Mouse (Mus musculus) cerebellum, postnatal 4 days (tissue): ENCODE measurements around the gene Nos1ap.

Experiments used
- DNase-seq, 2 experiments: peaks; one replicate each; pipeline ENCODE4 v3.0.0; 2022; ENCODE audit warnings: low spot score in 2 of 2, mixed read lengths in 1 of 2

Nos1ap gene

DNA sequence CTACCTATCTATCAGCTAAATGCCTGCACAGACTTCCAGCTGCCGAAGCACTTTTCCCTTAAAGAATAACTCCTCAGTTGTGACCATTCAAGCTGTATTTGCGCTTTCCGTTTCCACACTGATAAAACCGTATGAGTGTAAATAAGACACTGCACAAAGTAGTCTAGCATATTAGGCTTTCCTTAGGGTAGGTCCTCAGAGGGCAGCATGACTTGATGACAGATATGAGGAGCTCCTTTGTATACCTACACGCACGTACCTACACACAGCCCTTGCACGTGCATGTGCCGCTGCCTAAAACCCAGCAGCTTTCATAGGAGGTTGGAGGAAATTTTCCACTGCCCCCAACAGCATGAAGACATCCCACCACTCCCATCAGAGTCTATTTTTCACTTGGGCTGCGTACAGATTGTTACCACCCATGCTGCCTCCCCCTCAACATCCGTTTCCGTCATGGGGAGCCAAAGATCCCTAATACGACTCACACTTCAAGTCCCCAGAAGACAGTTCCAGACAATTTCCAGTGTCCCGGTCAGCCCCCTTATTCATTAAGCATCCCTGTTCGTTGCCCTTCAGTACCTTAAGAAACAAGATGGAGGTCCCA, 41.4 kb downstream of the Nos1ap start:
- DNase-seq: no peak

DNA sequence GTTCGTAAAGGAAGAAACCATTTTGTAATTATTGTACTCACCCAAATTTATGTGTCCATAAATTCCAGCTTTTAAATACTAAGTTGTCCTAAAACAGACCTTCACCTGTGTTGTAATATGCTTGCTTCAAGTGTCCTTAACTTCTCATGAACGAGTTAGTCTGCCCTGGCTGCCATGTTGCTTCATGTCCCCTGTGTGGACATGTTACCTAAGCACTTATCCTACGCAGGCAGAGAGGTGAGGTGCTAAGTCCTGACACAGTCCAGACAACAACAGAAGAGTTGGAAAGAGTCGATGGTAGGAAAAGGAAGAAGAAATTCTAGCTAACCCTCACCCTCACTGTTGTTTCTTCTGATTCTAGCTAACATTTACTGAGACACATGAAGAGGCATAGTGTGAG, 43.4 kb downstream of the Nos1ap start:
- DNase-seq: no peak

DNA sequence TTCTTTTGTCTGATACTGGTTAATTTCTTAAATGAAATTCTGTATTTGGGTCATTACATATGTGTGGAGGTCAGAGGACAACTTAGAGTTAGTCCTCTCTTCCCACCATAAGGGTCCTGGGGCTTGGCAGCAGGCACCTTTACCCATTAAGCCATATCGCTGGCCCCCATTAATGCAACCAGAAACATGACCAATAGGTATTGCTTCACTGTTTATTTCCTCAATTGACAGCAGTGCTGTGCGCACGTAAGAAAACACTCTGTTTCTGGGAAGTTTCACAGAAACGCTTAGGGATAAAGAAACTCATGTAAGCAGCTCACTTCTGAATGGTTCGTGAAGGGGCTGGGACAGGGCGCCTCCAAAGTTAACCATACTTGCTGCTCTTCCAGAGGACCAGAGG, 44.4 kb downstream of the Nos1ap start:
- no peak for DNase-seq

DNA sequence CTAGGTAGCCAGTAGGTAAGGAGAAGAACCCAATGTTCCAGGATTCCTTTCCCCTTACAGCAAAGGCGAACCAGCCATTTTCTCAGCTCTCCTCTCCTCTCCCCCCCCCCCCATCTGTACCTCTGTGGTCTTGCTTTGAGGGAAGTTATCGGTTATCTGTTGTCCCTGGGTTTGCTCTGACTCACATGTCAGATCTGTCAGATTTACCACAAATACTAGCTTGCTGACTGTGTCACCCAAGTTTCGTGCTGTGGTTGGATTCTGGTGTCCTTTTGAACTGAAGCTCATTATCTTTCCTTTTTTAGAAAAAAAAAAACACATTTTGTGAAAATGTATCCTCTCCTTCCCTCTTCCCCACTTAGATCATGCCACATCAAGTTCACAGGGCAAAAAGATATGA, 50.2 kb downstream of the Nos1ap start:
- no peak for DNase-seq

DNA sequence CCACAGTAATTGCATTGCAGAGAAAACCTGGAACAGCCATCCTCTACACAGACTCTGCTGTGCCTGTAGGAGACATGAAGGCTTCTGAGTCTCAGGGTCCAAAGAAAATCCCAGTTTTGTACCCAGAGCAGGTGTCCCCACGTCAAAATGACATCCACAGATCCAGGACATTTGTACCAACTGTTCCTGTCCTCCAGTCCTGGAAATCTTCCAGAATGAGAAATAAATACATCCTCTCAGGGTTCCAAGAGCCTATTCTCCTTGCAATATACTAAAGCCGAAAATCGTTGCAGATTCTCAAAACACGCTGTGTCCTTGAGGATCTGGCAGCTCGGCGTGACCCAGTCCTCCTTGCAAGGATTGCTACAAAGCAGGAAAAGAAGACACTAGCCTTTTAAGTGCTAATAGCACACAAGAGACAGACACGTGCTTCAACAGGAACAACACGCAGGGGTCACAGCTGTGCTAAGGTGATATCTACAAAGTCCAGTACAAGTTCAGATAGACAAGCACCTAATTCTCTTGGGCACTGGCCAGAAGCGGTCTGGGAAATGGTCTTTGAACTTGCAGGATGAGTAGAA, 51.1 kb downstream of the Nos1ap start:
- no peak for DNase-seq

DNA sequence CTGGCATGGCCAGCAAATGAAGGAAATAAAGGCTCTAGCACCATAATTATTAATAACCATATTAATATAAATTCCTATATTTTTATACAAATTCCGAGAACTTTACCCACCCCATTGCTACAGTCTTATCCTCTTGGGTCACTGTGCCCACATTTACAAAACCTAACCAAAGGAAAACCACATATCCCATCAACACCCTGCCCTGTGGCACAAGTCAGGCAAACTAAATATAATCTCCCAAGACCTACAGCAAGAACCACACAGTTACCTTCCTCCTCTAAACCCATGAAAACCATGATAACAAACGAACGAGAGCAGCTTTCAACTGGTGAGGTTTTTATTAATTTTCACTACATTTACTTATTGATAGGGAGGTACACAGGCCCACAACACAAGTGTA, 53.3 kb downstream of the Nos1ap start:
- no peak for DNase-seq

DNA sequence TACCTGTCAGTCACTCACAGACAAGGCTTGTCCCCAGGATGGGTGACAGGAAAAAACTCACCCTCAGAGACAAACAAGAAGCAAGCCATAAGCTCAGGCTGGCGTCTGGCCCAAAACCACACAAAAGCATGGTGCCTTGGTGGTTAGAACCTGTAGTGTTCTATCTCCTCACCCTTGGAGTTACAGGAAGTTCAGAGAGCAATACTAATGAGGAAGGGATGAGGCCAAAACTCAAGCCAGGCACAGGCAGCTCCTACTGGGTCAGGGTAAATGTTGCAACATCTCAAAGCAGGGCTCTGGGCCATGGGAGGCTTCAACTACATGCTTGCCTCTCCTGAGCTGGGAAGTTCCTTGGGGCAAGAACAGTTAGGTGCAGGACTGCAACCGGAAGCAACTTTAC, 54.4 kb downstream of the Nos1ap start:
- no peak for DNase-seq

DNA sequence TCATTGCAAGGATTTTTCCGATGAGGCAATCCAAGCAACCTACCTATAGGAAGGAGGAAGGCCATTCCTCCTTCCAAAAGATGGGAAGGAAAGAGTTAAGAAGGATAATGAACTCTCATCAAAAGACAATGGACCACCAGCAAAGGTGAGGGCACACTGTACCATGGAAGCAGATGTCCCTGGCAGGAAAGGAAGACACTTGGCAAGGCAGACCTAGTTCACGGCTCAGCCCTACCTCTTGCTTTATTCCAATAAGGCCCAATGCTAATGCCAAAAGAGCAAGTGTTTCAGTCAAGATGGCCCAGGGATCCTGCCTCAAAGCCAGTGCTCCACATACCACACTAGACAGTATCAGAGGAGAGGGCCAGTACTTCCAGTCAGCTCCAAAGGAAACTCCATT, 58.4 kb downstream of the Nos1ap start:
- DNase-seq: no peak

DNA sequence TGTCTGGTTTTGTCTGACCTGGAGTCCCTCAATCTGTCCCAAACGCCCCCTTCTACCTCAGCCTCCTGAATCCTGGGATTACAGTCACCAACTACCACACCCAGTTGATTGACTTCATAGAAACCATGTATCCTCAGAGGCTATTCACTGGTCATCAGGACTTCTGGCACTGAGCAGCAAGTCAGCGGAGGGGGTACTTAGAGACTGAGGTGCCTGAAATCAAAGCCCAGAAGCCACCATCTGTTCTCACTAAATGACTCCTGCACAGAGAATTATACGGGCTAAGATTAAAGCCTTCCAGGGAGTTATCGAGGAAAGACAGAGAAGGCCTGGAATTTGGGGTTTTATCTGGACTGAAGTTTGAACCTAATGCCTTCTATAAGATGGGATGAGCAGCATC, 59.2 kb downstream of the Nos1ap start:
- no peak for DNase-seq

DNA sequence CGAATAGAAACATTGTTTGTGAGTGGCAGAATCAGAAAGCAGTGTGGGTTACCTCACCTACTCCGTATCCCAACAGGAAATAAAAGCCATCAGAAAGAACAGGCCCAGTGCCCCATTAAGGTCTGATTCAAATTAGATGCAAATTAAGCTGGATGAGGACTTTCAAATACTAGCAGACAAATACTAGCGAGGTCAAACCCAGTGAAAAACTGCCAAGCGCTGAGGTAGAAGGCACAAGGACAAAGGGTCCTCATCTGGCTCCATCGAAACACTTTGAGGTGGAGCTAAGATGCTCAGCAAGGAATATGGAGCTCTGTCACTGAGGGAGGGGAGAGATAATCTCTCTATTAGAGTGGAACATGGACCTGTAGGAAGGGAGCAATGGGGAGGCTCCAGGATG, 66.8 kb downstream of the Nos1ap start:
- no peak for DNase-seq

DNA sequence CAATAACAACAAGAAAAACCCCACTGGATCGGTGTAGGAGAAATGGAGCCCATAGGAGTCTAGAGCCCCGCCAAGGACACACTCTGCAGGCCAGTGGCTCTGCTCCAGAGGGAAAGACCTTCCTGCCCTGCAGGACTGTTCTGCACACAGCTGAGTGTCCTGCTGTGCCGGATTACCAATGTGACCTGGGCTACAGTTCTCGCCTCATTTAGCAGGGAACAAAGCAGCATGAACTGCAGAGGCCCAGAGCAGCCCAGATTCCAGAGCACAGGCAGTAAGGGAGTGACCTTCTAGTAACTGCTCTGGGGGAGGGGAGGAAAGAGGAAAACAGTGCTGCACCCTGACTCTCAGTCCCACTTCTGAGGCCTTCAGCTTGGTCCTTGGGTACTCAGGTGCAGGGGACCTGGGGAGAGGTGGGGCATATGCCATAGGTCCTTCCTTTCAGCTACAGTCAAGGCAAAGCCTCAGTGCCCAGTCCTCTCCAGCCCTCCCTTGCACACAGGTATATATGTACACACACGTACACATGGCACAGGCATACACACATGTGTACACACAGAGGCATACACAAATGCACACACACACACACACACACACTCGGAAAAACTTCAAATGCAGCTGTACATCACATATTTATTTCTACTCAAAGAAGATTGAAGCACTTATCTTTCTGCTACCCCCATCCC, 68.0 kb downstream of the Nos1ap start:
- DNase-seq: no peak

DNA sequence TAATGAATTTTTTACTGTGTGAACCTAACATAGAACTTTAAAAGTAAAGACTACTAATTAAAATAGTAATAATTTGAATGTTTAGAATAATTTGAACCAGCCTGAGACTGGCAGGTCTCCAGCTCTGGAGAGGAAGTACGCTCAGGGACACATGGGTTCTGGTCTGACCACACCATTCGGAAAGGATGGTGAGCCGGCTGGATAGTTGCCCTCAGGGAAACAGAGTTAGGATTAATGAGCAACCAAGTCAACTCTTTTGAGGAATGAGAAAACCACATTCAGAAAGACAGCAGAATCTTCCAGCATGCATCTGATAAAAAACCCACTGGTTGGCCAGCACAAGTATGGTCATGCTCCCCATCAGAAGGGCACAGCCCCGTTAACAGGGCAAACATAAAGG, 69.5 kb downstream of the Nos1ap start:
- no peak for DNase-seq

DNA sequence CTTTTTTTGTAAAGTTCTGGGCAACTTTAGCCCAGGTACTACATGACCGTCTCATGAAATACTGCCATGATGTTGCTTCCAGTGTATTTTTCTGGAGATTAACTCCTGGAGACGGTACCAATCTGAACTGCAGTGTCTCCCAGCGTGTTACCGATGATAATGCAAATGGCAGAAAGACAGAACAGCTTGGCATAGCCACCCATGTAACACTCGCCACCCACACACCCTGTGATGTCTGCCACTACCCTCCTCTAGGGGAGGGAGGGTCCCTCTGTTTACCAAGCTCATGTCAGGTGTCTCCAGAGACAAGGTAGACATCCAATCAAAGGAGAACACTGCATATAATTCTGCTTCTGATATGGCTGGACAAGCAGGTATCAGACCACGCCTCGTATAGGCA, 70.0 kb downstream of the Nos1ap start:
- DNase-seq: no peak

DNA sequence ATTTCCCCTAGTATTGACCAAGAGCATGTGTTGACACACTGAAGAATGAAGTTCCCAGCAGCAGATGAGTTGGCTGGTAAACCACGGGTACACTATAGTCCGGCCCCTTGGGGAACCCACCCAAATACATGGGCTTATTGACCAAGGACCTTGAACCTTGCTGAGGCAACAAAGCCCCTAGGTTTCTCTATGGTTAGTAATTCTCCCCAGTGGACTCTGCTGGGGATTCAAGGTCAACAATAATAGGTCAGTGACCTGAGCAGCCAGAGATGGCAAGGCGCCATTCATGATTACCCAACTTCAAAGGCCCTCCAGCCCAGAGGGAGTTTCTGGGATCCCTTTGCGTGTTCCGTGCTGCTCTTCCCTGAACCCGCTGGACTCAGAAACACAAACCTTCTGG, 73.5 kb downstream of the Nos1ap start:
- no peak for DNase-seq

DNA sequence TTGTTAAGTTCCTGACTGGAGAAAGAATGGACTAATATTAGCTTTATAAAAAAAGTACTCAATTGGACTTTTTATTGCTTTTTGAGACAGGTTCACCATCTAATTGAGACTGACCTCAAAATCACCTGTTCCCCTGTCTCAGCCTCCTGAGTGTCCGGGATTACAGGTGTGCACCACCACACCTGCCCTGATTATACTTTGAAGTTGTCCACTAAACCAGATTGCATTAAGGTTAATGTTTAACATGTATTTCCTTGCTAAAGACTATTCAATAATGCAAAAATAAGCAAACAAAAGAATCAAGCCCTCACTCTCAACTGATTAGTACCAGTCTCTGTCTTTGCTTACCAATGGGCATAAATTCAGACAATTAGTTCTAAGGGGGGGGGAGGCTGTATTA, 74.2 kb downstream of the Nos1ap start:
- DNase-seq: no peak

DNA sequence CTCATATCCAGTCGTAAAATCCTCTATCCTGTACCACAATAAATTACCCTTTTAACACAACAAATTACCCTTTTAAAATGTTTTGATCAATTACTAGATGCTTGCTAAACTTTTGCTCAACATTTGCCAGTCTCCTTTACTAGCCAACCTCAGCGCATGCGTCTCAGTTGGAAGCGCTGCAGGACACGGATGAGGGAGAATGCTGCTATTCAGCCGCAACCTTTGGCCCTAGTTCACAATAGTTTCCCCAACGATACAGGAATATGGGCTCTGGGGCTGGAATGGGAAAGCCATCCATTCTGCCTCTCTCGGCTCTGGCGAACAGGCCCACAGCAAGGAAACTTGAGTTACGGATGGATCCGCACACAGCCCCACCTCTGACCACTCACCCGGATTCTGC, 75.4 kb downstream of the Nos1ap start:
- no peak for DNase-seq

DNA sequence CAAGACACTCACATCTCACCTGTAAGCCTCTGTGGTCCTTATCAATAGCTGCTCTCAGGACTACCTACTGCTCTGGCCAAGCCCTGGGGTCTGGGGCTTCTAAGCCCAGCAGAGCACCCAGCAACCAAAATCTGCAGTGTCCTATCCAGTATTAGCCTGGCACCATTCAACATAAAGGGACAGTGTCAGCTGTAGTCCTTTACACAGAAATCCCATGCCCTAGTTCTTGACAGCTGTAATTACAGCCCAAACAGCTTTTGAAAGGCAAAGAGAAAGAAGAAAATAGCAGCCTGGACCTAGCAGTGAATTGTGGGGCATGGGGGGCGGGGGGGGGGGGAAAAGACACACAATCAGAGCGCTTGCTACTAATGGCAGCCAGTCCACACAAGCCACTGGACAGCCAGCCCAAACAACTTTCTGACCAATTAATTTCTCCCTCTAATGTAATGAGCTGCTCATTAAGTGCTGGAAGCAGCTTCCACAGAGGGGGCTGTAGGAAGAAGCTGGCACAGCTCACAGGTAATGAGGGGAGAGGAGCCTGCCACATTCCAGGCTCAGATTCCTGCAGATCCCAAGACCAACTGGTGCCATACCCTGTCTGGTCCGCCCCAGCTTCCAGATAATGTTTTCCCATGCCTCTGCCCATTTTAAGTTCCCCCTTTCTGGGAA, 77.1 kb downstream of the Nos1ap start:
- DNase-seq: no peak

DNA sequence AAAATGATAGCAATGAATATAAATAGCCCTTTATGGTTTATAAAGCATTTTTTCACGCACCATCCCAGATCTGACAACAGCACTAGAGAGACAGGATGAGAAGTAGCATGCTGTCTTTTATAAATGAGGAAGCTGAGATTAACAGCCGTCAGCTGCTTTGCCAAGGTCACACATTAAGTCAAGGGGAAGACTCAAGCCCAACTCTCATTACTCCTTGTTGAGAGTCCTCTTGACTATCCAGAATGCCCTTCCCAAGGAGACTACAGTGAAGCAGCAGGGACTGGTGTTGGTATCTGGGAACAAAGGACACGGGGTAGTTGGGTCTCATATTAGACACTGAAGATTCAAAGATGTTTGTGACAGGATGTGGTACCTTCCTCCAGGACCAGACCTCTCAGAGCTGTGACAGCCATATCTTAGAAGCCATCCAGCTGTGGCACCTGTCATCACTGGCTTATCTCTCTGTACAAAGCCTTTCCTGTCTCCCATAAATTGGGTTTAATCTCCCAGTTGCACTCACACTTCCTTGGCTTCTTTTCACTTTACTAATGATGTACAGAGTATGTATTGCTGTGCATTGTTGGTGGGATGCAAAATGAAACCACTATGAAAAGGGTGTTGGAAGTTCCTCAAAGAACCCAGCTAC, 78.9 kb downstream of the Nos1ap start:
- no peak for DNase-seq

DNA sequence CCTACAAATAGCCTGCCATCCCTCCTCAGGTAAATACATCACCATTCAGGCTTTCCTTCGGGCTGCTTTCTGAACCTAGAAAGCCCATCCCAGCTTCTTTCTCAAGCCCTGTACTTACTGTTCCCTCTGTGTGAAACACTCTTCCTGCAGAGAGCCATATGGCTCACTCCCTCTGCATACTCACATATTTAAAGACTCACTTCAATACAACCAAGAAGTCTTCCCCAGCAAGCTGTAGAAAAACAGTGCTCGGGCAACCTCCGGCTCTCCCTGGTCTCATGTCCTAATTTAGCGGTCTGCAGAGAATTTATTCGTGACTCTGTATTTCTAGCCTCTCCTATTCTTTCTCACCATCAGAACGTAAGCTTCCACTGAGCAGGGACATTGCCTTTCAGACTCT, 83.4 kb downstream of the Nos1ap start:
- DNase-seq: no peak

DNA sequence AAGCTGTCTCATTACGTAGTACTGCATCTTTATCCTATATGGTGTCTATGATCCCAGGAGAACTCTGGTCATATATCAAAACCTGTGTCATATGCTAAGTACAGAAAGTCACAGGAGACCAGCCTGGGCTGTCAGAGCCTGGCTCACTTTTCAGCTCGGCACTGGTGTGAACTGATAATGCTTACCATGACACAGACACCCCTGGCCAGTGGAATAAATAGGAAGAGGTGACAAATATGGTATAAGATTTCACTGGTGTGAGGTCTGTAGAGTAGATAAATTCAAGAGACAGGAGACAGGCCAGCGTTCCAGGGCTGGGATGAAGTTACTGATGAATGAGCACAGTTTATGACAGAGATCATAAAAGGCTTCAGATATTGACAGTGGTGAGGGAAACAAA, 84.6 kb downstream of the Nos1ap start:
- no peak for DNase-seq

DNA sequence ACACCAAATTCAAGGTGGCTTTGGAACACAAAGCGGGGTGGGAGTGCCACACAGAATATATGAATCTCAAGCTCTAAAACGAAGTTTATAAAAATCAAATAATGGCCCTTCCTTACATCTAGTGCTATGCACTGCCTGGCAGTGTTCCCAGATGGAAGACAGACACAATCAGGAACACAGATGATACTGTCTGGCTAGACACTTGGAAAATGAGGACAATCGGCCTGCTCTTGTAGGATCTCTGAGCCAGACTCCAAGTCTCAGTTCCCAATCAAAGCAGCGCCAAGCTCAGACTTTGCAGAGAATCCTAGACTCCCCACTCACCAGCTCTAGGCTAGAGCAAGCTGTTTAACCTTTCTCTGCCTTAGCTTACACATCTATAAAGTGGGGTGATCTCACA, 85.3 kb downstream of the Nos1ap start:
- no peak for DNase-seq

DNA sequence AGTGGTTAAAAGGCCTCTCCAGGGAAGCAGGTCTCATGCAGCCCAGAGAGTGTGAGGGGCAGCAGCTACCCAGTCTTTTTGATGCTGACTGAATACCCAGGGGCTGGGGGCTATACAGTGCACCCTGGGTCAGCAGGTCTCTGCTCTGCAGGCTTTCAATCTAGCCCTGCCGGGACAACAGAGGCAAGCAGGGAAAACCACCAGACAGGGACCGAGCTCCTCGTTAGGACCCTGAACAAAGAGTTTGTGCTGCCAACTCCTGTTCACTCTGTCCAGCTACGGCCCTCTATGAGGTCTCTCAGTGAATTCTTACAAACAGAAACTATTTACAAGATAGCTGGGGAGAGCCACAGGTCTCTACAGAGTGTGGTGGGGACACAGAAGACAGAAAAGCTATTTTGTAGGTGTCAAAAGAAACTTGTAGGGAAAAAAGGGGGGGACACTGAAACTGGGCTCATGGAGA, 86.4 kb downstream of the Nos1ap start:
- DNase-seq: no peak
